Mouse (Mus musculus) G1E (cell line): ENCODE data around the gene Bbof1.

Experiments
- CTCF ChIP-seq: IDR thresholded peaks from 2 replicates; pipeline ENCODE4 v1.5.1; 2012; ENCODE audit warnings: low read depth, low read length, inconsistent platforms, mixed read lengths
- GATA1 ChIP-seq: IDR thresholded peaks from 2 replicates; pipeline ENCODE4 v1.6.1; 2012; ENCODE audit warnings: borderline replicate concordance, low read length, inconsistent platforms, mixed read lengths

- TF ChIP-seq CTCF = no peak
- TF ChIP-seq GATA1 = no peak
These were observed 51.0 kb downstream of the Bbof1 start for GRCm38 (mm10) chr12:84459845-84460244.
